Mouse (Mus musculus): ENCODE results near the gene Anapc10.
"Not testable (repeated sequence)": the region's sequence is repeated elsewhere in the genome, so short reads cannot be mapped to it uniquely, and the experiment has no call there.

Anapc10 gene

DNA sequence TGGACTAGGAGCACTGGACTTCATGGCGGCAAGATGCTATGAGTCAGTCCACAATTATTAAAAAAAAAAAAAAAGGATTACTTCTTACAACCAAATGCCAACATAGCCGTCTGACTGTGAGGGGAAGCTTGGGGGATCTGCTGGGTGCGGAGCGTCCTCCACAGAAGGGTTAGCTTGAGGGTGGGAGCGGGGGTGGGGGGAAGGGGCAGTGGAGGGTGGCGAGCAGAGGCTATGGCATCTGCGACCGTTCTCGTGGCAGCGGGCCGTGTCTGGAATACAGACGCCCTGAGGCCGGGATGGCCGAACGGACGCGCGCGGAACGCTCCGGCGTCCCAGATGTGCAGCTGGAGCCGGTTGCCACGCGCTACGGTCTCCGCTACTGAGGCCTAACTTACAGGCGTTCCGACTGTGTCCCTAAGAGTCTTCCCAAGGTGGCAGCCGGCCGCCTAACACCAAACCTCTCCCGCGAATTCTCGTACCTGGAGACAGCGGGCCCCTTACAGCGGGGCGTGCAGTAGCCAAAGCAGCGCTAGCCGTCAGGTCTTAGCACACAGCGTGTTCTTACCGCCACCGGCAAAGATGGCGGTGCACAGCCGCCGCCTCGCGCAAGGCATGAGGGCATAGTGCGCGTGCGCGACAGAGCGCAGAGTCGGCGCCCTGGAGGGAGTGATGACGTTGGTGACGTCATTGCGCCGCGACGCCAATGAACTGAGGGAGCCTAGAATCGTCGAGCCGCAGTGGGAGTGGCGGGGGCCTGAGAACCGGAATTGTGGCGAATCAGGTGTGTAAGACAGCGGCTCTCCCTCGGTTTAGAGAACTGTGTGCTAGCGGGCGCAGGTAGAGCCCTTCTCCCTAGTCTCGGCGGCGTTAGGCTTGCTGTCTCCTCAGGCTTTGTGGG lies at the start of gene Anapc10, which contains the start of gene Abce1:
Gene Anapc10 (plus strand): TSS at position 757 of the 898 bp plus-strand sequence.
Gene Abce1 (minus strand): TSS at position 677 of the 898 bp plus-strand sequence.
- in situ Hi-C loops (cut with MboI, MseI) = no loop called here

DNA sequence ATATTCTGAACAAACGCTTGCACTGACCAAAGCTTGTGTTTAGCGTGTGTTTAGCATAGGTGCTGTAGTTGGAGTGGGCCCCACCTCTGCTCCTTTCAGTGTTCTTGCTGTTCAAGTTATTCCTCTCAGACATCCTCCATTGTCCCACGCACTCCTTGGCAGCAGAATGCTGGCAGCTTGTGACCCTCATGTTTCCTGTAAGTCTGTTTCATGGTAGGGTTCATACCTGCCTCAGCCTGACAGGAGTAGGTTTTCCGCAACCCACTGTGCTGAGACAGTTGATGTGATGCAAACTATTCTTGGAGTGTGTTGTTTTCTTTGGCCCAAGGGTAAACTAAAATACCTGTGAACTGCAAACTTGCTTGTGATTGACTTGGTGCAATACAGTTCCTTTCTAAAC lies 35.2 kb upstream of the Anapc10 start:
- in situ Hi-C loops (cut with MboI, MseI) = no loop called here

DNA sequence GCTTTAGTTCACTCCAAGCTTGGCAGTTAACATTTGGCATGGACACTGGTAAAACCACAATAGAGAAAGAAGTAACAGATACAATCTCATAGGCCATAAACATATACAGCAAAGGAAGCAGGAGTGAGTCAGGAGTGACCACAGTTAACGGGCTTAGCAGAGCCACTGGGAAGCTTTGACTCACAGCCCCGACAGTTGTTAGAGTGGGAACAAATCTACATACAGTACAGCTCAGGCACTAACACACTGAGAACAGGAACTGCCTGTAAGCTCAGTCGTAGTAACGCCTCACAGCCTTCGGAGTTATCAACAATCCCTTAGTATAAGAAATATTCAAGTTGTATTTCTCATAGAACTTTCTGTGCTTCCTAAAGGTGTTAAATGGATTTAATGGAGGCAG lies 32.6 kb upstream of the Anapc10 start:
- in situ Hi-C loops (cut with MboI, MseI) = no loop called here

DNA sequence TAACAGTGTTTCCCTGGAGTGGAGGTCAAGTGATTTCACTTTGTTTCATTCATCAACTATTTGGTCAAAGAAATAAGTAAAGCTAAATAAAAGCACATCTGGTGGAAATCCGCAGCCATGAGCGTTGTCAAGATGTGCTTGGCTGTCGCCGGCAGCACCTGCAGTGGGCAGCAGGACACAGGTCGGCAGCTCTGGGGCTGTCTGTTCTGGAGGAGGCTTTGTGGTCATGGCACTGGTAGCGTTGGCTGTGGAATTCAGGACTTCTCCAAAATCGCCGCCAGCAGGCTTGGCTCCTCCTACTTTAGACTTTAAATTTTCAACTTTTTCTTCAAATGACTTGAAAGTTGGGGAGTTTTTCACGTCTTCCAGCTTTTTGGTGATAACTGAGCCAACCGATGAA lies 31.5 kb upstream of the Anapc10 start:
- in situ Hi-C loops (cut with MboI, MseI) = not testable (repeated sequence)

DNA sequence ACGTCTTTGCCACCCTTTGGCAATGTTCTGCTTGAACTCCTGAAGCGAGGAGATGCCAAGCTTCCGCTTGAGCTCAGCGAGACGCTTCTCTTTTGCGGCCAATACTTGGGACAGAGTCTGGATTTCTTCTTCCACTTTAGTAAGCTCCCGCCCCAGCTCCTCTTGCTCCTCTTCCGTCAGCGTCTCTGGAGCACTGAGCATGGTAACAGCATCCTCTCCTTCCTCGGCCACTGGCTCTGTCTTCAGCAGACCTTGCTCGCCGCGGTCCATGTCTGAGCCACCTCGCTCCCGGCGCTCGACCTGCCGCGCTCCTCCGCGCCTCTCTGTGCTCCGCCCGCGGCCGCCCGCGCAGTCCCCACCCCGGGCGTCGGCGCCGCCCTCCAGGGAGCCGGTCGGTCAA lies 31.1 kb upstream of the Anapc10 start:
- in situ Hi-C loops (cut with MboI, MseI) = no loop called here

DNA sequence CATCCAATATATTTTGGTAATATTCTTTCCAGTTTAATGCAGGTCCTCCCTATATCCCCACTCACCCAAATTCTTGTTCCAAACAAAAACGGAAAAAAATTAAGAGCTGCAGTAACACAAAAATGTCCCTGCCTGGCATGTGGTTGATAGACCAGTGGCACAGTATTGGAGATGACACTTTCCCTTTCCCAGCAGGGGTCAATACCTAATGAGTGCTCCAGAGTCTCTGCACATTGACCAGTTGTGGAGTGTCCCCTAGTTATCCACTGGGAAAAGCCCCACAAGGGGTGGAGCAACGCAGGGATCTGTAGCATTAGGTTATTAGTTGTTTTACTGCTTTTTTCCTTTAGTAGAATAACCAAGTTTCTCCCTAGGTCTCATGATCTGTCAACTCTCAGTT lies 30.7 kb upstream of the Anapc10 start:
- in situ Hi-C loops (cut with MboI, MseI) = no loop called here

DNA sequence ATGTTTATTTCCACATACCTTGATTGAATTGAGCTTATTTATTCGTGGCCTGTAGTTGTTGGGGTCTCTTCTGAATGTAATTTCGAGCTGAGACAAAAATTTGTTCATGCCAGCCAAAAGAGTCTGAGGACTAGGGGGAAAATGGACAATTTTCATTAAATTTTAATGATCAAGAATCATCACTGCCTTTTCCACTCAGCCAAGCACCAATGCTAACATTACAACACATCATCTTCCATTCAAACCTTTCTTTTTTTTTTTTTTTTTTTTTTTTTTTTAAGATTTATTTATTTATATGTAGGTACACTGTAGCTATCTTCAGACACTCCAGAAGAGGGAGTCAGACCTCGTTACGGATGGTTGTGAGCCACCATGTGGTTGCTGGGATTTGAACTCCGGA lies 25.7 kb upstream of the Anapc10 start:
- in situ Hi-C loops (cut with MboI, MseI) = not testable (repeated sequence)

DNA sequence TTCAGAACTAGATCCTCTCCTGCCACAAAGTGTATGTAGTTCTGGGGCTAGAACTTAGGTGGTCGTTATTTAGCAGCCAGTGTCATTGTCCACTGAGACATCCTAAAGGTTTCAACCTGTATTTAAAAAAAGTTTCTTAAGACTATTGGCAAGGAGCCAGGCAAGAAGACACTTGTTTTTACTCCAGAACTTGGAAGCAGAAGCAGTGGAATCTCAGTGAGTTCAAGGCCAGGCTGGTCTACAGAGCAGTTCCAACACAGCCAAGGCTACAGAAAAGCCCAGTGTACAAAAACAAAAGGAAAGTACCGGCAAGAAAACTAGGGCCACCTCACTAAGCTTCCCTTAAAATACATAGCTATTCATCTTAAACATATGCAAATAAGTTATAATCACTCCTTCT lies 19.1 kb upstream of the Anapc10 start:
- in situ Hi-C loops (cut with MboI, MseI) = no loop called here

DNA sequence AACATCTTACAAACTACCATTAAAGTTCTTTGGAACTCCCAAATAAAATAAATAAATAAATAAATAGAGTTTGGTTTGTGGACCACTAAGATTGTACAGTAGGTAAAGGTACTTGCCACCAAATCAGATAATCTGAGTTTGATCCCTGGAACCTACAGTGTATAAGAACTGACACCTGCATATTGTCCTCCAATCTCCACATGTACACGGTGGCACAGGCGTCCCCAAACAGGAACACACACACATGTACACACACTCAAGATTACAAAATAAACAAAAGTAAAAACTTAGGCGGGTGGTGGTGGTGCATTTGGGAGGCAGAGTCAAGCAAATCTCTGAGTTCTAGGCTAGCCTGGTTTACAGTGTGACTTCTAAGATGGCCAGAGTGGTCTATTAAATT lies 4.9 kb upstream of the Anapc10 start:
- in situ Hi-C loops (cut with MboI, MseI) = no loop called here

DNA sequence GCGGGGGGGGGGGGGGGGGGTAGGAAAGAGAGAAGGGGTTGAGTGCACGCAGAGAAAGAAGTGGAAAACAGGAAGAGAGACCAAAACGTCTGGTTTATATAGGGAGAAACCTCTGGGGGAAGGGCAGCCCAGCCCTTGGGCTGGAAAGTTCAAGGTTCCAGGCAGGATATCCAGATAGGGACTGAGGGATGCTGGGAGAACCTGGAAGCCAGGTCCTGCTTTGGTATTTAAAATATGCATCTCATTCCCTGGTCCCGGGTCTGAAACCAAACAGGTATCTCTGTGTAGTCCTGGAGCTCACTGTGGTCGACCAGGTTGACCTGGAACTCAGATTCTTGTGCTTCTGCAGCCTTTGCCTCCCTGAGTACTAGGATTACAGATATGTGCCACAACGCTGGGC lies 1.1 kb downstream of the Anapc10 start:
- in situ Hi-C loops (cut with MboI, MseI) = no loop called here

DNA sequence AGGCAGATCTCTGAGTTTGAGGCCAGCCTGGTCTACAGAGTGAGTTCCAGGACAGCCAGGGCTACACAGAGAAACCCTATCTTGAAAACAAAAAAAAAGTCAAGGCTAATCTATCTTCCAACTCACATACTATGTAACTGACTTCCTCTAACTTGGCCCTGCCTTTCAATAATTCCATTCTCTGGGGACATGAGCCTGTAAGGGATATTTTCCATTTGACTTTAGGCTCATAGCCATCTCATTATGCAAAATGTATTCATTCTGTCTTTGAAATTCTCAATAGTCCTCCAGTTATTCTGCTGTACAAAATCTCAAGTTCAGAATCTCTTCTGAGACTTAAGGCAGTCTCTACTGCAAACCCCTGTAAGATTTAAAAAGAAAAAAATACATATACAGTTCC lies 9.9 kb downstream of the Anapc10 start:
- in situ Hi-C loops (cut with MboI, MseI) = no loop called here

DNA sequence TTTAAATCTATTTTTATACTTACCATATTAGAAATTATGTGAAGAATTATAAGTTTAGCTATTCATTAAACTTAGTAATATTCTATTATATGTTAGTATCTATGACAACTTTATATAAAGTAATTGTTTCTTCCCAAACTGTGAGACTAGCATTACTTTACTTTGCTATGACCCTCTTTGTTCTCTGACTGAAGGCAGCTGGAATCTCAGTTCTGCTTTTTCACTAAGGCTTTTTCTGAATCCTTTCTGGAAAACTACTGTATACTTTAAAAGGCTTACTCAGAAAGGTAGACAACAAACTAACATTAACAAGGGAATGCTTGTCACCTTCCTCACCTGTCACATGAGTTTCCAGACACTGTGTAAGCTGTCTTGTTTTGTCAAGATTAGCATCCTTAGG lies 11.7 kb downstream of the Anapc10 start:
- in situ Hi-C loops (cut with MboI, MseI) = no loop called here

DNA sequence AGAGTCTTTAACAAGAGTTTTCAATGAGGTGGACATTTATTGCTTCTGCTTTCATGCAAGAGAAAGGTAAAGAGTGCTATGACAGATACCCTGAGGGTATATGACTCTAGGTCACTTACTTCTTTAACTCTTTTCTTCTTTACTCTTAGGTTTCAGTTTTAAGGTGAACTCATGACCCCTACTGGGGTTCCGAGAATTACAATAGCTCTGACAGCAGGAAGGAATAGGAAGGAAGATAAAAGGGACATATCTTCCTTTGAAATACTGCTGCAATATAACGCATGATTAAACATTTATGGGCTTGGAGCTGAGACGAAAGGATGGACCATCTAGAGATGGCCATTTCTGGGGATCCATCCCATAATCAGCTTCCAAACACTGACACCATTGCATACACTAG lies 13.0 kb downstream of the Anapc10 start:
- in situ Hi-C loops (cut with MboI, MseI) = no loop called here

DNA sequence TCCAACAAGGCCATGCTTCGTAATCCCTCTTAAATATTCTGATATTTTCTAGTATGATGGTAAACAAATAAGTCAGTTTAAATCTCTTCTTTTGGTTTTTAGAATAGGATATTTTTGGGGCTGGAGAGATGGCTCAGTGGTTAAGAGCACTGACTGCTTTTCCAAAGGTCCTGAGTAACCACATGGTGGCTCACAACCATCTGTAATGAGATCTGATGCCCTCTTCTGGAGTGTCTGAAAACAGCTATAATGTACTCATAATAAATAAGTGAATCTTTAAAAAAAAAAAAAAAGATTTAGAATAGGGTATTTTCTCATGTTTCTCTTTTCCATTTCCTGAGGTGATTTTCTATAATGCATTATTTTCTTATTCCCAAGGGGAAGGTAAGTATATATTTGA lies 16.3 kb downstream of the Anapc10 start:
- in situ Hi-C loops (cut with MboI, MseI) = no loop called here

DNA sequence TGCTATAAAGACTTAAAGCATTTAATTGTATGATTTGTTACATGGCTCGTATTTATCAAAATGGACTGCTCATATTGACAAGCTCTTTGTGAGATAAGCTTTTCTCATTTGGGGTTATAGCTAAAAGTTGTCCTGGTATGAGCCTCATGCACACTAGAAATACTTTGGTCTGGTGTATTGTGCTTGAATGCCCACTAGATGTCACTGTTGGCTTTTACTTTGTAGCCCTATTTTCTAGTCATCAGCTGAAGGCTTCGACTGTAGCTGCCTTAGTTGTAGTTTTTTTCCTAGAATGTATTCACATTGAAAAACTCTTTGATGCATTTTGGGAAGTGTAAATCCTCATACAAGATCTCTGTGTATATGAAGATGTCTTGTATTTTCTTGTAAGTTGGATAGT lies 22.7 kb downstream of the Anapc10 start:
- in situ Hi-C loops (cut with MboI, MseI) = loop anchor here (5.0 kb wide), 1 partner anchor 743 kb away; no protein-coding TSS in a partner anchor

DNA sequence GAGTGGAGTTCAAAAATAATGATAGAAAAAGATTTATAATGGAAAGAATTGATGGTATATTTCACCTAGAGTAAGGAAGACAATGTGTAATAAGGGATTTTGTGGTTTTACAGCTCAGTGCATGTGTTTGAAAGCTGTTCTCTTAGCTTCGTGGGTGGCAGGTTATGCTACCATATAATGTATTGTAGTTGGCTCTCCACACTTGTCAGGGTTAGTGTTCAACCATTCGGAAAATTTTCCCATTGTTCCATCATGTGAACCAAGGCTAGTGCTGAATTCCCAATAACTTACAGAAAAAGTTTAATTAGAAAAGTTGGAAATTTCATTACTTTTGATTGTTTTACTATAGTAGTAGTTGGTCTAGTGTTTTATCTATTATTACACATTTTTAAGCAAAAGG lies 36.6 kb downstream of the Anapc10 start:
- in situ Hi-C loops (cut with MboI, MseI) = no loop called here

DNA sequence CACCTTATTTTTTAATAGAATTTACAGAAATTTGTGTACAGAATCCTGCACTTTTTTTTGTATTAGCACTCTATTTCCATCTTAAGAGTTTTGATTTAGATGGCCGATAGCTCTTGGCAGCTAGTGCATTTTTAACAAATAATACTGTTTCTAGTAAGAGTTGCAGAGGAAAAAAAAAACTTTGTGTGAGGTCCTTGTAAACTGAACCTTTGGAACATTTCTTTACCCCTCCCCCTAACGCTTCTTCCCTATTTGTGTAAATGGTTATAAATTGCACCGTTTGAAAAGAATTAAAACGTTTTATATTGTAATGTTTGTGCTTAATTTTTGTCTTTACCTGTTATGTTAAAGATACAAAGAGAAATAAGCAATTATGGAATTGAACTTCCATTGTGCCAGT lies 37.0 kb downstream of the Anapc10 start:
- in situ Hi-C loops (cut with MboI, MseI) = no loop called here

DNA sequence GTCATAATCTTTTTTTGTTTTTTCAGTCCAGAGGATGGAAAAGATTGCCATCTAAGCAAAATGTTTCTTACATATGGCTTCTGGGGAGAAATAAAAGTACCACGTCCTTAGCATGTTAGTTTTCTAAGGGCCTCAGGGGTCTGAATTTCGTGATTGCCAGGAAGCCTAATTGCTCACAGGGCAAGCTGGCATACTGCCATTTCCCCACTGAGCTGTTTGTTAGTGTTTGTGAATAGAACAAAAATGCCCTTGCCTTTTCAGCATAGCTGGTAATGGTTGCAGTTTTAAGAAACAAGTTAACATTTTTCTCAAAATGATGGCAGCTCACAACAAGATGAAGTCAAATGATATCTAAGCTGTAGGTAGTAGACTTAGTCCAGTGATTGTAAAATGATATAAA lies 38.7 kb downstream of the Anapc10 start:
- in situ Hi-C loops (cut with MboI, MseI) = no loop called here

DNA sequence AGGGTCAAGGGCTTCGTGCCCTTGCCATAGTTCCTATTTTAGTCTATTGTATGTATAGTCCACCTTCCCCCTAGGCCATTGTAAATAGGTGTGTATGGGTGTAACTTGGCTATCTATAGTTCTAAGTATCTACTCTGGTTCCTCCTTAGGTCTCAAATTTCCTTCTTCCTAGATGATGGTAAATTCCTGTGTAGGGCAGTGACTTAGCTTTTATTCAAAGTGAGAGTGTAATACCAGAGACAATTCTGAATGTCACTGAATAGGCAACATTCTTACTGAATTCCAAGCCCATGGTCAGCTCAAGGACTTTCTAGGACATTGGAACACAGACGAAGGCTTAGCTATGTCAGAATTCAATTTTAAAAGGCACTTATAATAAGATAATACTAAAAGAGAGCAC lies 83.3 kb downstream of the Anapc10 start:
- in situ Hi-C loops (cut with MboI, MseI) = not testable (repeated sequence)

DNA sequence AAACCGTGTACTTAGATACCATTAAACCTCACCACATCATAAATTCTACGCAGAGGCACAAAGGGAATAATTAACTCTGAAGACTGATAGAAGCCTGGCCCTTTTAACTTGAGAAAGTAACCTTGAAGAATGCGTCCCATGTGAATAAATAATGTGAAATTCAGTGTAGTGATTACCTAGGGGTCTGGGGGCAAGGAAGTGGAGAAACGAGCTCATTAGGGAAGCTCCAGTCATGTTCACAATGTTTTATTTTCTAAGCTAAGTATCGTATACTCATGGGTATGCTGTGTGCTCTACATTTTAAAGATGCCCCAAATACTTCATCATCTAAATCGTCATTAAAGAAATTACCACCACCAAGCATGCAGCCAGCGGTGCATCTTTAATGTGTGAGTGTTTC lies 85.1 kb downstream of the Anapc10 start:
- in situ Hi-C loops (cut with MboI, MseI) = no loop called here

DNA sequence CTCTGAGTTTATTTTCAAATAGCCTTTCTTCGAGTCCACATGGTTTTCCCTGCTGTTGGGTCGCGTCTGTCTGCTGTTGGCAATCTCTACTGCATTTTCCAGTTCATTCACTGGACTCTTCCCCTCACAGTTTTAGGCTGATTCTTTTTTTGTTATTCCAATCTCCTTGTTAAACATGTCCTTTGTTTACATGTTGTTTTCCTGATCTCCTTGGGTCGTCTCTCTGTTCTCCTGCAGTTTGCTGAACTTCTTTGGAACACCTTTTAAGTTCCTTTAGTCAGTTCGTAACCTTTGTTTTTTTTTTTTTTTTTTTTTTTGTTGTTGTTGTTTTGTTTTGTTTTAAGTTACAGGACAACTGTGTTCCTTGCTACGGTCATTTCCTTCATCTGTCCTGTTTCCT lies 92.9 kb downstream of the Anapc10 start:
- in situ Hi-C loops (cut with MboI, MseI) = no loop called here

DNA sequence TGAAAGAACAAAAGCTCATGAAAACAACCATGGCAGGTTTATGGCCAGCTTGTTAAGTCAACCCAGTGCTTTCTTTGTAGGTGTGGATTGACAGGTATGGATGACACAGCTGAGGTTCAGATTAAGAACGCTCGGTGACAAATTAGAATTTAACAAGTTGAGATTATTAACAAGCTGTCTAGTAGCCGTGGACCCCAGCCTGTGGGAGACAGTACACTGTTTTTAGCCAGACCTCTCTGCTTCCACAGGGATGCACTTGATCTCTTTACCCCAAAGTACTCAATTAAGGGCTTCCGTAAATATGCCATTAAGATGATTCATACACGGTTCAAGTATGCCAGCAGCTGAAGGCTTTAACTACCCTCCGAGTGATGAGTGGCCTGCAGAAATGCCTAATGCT lies 95.4 kb downstream of the Anapc10 start:
- in situ Hi-C loops (cut with MboI, MseI) = no loop called here

DNA sequence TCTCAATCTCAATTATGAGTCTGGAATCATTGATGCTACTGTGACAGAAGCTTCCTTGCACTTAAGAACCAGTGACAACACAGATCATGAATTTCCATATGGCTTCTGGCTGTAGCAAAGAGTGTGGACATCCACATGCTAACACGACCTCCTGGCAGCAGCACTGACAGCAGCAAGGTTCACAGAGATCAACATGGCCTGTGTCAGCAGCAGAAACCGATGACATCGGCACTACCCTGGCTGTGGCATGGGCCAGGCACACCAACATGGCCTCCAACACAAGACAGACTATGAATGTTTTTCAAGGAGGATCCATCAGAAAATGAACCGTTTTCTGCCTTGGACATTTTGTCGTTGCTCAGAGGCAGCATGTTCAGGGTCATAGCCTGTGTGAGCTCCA lies 114.9 kb downstream of the Anapc10 start:
- in situ Hi-C loops (cut with MboI, MseI) = no loop called here
